Mouse (Mus musculus) T-cell, adult 2 months (primary cell): ENCODE data around the gene Nckap1l.
"Not testable (repeated sequence)": the region's sequence is repeated elsewhere in the genome, so short reads cannot be mapped to it uniquely, and the experiment has no call there.

Experiments used
- DNase-seq: peaks from one replicate; pipeline ENCODE4 v3.0.0; 2022; ENCODE audit warnings: low spot score

Gene Nckap1l

GRCm38 (mm10) chr15:103453551-103454218 is at the start of gene Nckap1l:
Gene Nckap1l (plus strand): TSS chr15:103453794.
- peak; percentile 89 for DNase-seq

DNA sequence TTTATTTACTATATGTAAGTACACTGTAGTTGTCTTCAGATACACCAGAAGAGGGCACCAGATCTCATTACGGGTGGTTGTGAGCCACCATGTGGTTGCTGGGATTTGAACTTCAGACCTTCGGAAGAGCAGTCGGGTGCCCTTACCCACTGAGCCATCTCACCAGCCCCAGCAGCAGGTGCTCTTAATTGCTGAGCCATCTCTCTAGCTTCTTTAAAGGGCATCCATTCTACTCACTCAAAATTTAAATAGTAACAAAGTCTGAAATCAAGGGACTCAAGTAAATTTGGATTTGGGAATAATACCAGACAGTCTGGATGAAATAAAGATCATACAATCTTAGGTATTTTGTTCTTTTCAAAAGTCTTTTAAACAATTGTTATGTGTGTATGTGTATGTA is 48.0 kb upstream of the Nckap1l start:
- not testable (repeated sequence) for DNase-seq

DNA sequence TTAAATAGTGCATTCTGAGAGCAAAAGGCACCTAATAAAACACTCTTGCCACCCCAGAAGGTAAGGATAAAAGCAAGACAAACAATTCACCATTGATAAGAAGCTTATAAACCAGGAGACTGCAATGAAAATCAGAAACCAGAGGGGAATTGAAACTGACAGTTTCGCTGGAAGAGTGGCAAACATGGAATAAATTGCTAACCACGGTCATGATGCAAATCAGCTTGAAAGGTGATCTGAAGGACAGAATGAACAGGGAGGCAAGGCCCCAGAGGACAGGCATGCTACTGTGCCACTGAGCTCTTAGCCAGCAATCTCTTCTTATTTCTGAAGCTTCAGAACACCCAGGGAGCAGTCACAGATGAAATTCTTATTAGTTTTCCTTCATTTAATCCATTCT is 26.6 kb upstream of the Nckap1l start:
- no peak for DNase-seq

GRCm38 (mm10) chr15:103430241-103430640 is 23.4 kb upstream of the Nckap1l start, which contains the start of gene Gtsf1:
Gene Gtsf1 (minus strand): TSS chr15:103430470.
- no peak for DNase-seq

GRCm38 (mm10) chr15:103445966-103446365 is 7.6 kb upstream of the Nckap1l start:
- DNase-seq = not testable (repeated sequence)

- DNase-seq = no peak
Observed at GRCm38 (mm10) chr15:103448369-103448768, 5.2 kb upstream of the Nckap1l start, which contains the start of gene Gtsf2. Gene Gtsf2 (minus strand): TSS chr15:103448469.

- DNase-seq = peak; percentile 5
Observed at GRCm38 (mm10) chr15:103454449-103454848, 855 bp downstream of the Nckap1l start.

DNA sequence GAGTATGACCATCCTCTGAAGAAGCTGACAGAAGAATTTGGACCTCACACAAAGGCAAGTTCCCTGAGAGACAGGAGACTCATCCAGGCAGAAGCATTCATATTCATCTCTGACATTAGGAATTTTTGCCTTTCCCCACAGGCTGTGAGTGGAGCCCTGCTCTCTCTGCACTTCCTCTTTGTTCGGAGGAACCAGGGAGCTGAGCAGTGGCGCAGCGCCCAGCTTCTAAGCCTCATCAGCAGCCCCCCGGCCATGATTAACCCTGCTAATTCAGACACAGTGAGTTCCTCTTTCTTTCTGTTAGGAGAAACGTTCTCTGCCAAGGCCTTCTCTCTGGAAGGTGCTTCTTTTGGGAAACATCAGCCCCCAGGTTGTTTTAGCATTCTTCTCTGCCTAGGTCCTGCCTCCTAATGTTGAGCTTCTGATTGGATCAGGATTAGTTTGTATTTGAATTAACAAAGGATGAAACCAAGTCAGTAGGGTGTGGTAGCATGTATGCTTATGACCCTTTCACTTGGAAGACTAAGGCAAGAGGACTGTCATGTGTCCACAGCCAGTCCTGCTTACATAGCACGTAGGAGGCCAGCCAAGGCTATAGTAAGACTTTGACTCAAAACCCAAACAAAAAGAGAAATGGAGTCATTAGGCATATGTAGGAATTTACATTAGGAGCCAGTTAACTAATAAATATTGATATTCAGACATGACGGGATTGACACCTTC is 9.1 kb downstream of the Nckap1l start:
- no peak for DNase-seq

- no peak for DNase-seq
Observed at GRCm38 (mm10) chr15:103471488-103472194, 18.0 kb downstream of the Nckap1l start.

- DNase-seq = no peak
Observed at GRCm38 (mm10) chr15:103472265-103472664, 18.7 kb downstream of the Nckap1l start.

GRCm38 (mm10) chr15:103473182-103473581 is 19.6 kb downstream of the Nckap1l start:
- DNase-seq = no peak

DNA sequence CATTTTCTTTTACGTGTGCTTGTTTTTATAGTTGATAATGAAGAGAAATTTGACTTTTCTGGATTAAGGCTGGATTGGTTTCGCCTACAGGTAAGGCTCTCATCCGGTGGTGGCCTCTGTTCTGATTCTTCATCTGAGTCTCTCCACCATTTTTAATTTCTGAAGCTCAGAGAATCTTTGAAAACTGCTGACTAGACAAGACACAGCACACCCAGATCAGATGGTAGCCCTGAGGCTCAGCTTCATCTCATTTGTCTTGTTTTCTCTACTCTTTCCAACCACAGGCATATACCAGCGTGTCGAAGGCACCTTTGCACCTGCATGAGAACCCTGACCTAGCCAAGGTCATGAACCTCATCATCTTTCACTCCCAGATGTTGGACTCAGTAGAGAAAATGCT is 20.2 kb downstream of the Nckap1l start:
- DNase-seq = no peak

DNA sequence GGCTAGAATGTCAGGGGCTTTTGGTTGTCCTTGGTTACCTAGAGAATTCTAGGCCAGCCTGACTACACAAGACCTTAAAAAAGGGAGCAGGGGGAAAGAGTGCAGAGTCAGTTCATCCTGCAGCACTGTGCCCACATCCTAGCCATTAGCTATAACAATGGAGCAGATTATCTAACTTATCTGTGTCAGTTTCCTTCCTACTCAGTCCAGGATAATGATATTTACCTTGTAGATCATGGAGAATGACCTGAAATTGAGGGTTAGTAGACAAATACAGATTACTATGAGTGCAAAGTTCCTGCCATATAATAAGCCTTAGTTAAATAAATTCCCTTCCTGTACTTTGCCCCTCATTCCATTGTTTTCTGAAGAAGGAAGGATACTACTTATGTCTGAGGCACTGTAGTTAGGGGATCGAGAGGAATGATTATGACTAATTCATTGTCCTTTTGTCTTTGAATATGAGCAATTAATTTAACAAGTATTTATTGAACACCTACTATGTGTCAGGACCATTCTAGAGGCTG is 25.5 kb downstream of the Nckap1l start:
- no peak for DNase-seq

DNA sequence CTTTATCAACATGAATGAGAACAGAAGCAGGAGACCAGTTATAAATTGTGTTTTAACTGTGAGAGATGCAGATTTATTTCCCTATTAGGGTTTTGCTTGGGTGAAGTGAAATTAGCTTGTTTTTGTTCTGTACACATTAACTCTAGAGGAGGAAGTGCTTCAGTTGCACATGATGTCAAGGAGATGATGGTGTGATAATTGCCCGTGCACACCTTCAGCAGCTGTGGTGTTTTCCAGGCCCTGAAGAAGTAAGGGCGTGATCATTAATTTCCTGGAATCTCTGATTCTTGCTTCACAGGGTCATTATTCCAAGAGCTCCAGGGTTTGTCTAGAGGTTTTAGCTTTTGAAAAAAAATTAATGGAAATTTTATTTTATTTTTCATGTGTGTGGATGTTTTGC is 26.5 kb downstream of the Nckap1l start:
- no peak for DNase-seq

DNA sequence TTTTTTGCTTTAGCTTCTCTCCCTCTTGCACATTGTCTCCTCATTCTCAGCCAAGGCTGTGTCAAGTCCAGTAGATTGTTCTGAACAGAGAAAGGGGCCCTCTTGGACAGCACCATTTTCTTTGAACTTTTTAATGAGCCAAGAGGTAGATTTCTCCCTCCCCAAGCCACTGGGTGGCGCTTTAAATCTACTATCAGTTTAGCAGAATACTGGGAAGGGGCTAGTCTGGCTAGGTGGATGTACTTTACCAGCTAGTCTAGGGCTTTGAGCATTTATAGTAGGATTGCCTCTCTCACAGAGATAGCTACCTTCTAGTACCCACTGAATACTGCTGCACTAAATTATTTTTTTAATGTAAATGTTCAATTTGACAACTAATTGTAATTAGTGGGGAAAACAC is 28.9 kb downstream of the Nckap1l start:
- DNase-seq = no peak

GRCm38 (mm10) chr15:103484490-103484889 is 30.9 kb downstream of the Nckap1l start:
- no peak for DNase-seq

DNA sequence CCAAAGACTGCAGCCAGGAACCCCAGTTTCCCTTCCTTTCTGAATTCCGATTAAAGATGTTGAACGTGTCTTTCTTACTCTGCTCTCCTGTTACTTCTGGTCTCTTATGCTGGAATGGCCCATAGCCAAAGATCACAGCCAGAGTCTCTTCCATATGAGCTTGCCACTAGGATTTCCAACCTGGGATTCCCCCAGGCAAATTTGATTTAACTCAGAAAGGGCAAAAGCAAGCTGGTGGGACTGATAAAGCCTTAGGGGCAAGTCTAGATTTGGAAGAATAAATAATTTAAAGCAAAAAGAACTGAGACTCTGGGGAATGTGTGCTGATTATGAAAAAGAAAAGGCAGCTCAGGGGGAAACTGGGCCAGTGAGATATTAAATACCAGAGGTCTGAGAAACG is 31.5 kb downstream of the Nckap1l start:
- no peak for DNase-seq

- DNase-seq = no peak
Observed at GRCm38 (mm10) chr15:103486658-103487057, 33.1 kb downstream of the Nckap1l start.

- DNase-seq = no peak
Observed at GRCm38 (mm10) chr15:103488336-103488735, 34.7 kb downstream of the Nckap1l start.

- DNase-seq = no peak
Observed at GRCm38 (mm10) chr15:103496204-103497140, 42.9 kb downstream of the Nckap1l start.

GRCm38 (mm10) chr15:103498157-103498556 is 44.6 kb downstream of the Nckap1l start:
- no peak for DNase-seq
